Mouse (Mus musculus) neutrophil, adult 83 days (primary cell): ENCODE measurements around the gene Smoc1. TPM values are rescaled to one million over a fixed set of nuclear protein-coding genes. Genes with fewer than 3 reads are reported as not detected.

Experiments used
- total RNA-seq, 2 experiments: library from RNA; stranded (reverse); gene quantifications; one replicate each; pipeline ENCODE4 v1.2.4; 2023

The Smoc1 gene
- total RNA-seq = under 1 TPM; 0.20 to 0.44 TPM

GRCm38 (mm10) chr12:81026277-81026994 lies at the start of gene Smoc1:
Smoc1 (plus strand) TSS chr12:81026808.

Other genes starting within 250 kb of the Smoc1 start
- gene Susd6, start 236.3 kb upstream of the Smoc1 start, total RNA-seq = 10 to 100 TPM; 68.5 to 83.1 TPM
- gene Srsf5, start 81.3 kb upstream of the Smoc1 start, total RNA-seq = 100 to 1,000 TPM; 723 to 800 TPM
- not detected for gene Slc10a1, start 58.1 kb upstream of the Smoc1 start, total RNA-seq